Mouse (Mus musculus) C2C12 (cell line): ENCODE results near the gene Atxn7l2. TPM values are rescaled to one million over a fixed set of nuclear protein-coding genes. Genes with fewer than 3 reads are reported as not detected.

Source experiments
- H3K27me3 ChIP-seq: one replicate; pipeline ENCODE4 v1.6.1; 2011; ENCODE audit not compliant: control insufficient read depth, insufficient read depth, insufficient read length
- H3K36me3 ChIP-seq: one replicate; pipeline ENCODE4 v1.6.1; 2011; ENCODE audit not compliant: control insufficient read depth, insufficient read depth
- H3K4me3 ChIP-seq: one replicate; pipeline ENCODE4 v1.5.1; 2011; ENCODE audit warnings: mild to moderate bottlenecking, control low read depth; ENCODE audit not compliant: poor library complexity, insufficient read depth, severe bottlenecking
- H3K79me2 ChIP-seq: one replicate; pipeline ENCODE4 v1.6.1; 2011; ENCODE audit not compliant: control insufficient read depth, insufficient read depth
- H3K79me3 ChIP-seq: one replicate; pipeline ENCODE4 v1.6.1; 2011; ENCODE audit warnings: low read depth, control low read depth
- H3ac ChIP-seq: one replicate; pipeline ENCODE3; 2011; ENCODE audit warnings: low read depth; ENCODE audit not compliant: control insufficient read depth, insufficient read length
- CEBPB ChIP-seq: IDR thresholded peaks from one replicate; pipeline ENCODE4 v1.6.1; 2011; ENCODE audit warnings: low read depth, mild to moderate bottlenecking, control low read depth, moderate library complexity
- CTCF ChIP-seq: IDR thresholded peaks from one replicate; pipeline ENCODE4 v1.5.1; 2011; ENCODE audit not compliant: control insufficient read depth, insufficient read depth, insufficient read length
- FOSL1 ChIP-seq: IDR thresholded peaks from one replicate; pipeline ENCODE4 v1.8.0; 2011; ENCODE audit warnings: mild to moderate bottlenecking, low read length; ENCODE audit not compliant: poor library complexity, insufficient read depth, severe bottlenecking
- MAX ChIP-seq: IDR thresholded peaks from one replicate; pipeline ENCODE4 v1.6.1; 2011; ENCODE audit warnings: mild to moderate bottlenecking, control low read depth
- MYOD1 ChIP-seq: IDR thresholded peaks from one replicate; pipeline ENCODE4 v1.6.1; 2011; ENCODE audit warnings: low read depth; ENCODE audit not compliant: control insufficient read depth, insufficient read length
- MYOG ChIP-seq: IDR thresholded peaks from one replicate; pipeline ENCODE4 v1.6.1; 2011; ENCODE audit not compliant: control insufficient read depth, insufficient read length; ENCODE audit errors: extremely low read depth
- USF1 ChIP-seq: IDR thresholded peaks from one replicate; pipeline ENCODE4 v1.6.1; 2011; ENCODE audit warnings: low read depth, mild to moderate bottlenecking, control low read depth, moderate library complexity
- polyA plus RNA-seq: library from polyadenylated mRNA; unstranded; fragments of >200 nt; fragmentation: generic; extraction: Trizol; gene quantifications from one replicate; pipeline ENCODE4 v1.2.1, GENCODE M21; 2012; ENCODE audit warnings: missing spikeins

Gene Atxn7l2
- polyA plus RNA-seq, 1 experiment: 6.8 TPM

GRCm38 (mm10) chr3:108203621-108204325 is 7.0 kb downstream of the Atxn7l2 start:
- H3K79me3 ChIP-seq: peaks cover 8% of the 10 kb centered on the region
- peaks cover 31% of the 10 kb centered on the region for H3K36me3 ChIP-seq
- H3ac ChIP-seq: no peak overlapping the region
- TF ChIP-seq FOSL1: no peak
- TF ChIP-seq MAX: no peak
- TF ChIP-seq CTCF: peak; percentile 58
- H3K27me3 ChIP-seq: no peaks in the 10 kb centered on the region
- peaks cover 10% of the 10 kb centered on the region for H3K79me2 ChIP-seq
- H3K4me3 ChIP-seq: no peak overlapping the region

GRCm38 (mm10) chr3:108203212-108203611 is 7.5 kb downstream of the Atxn7l2 start:
- Histone ChIP-seq H3K79me2 (peaks cover 5% of the 10 kb centered on the region), H3K4me3 (no peak overlapping the region), H3ac (no peak overlapping the region), H3K27me3 (no peaks in the 10 kb centered on the region), H3K79me3 (peaks cover 7% of the 10 kb centered on the region), H3K36me3 (peaks cover 32% of the 10 kb centered on the region)
- TF ChIP-seq CTCF: no peak

- H3K36me3 ChIP-seq: peaks cover 32% of the 10 kb centered on the region
- peaks cover 6% of the 10 kb centered on the region for H3K79me3 ChIP-seq
- H3K27me3 ChIP-seq: no peaks in the 10 kb centered on the region
- no peak overlapping the region for H3ac ChIP-seq
- no peak overlapping the region for H3K4me3 ChIP-seq
- TF ChIP-seq FOSL1 (no peak), MYOD1 (no peak), MYOG (no peak), MAX (no peak), CEBPB (no peak), CTCF (no peak)
- no peaks in the 10 kb centered on the region for H3K79me2 ChIP-seq
Measured at GRCm38 (mm10) chr3:108202506-108202905, 8.2 kb downstream of the Atxn7l2 start.

- peak within 1 kb of the TSS; percentile 45 for H3K4me3 ChIP-seq
- TF ChIP-seq USF1 (no peak), CTCF (peak; percentile 84)
- peaks cover 27% of the 10 kb centered on the region for H3K36me3 ChIP-seq
Measured at GRCm38 (mm10) chr3:108200329-108201323, 10.1 kb downstream of the Atxn7l2 start, which contains the start of gene Cyb561d1. Gene Cyb561d1 (minus strand): TSS chr3:108201212.

GRCm38 (mm10) chr3:108199231-108199630 is 11.5 kb downstream of the Atxn7l2 start:
- TF ChIP-seq MAX (no peak), CTCF (no peak), USF1 (no peak), MYOD1 (no peak), MYOG (no peak), FOSL1 (no peak), CEBPB (no peak)
- Histone ChIP-seq H3ac (no peak overlapping the region), H3K79me3 (peaks cover 6% of the 10 kb centered on the region), H3K27me3 (no peaks in the 10 kb centered on the region), H3K36me3 (peaks cover 21% of the 10 kb centered on the region), H3K4me3 (no peak overlapping the region), H3K79me2 (no peaks in the 10 kb centered on the region)

More at GRCm38 (mm10) chr3:108200329-108201323, 10.1 kb downstream of the Atxn7l2 start, which contains the start of gene Cyb561d1:
- H3ac ChIP-seq: peak within 1 kb of the TSS; percentile 67
- no peaks in the 10 kb centered on the region for H3K79me2 ChIP-seq
- H3K79me3 ChIP-seq: peaks cover 6% of the 10 kb centered on the region
- no peaks in the 10 kb centered on the region for H3K27me3 ChIP-seq

GRCm38 (mm10) chr3:108197066-108197497 is 13.7 kb downstream of the Atxn7l2 start:
- H3K4me3 ChIP-seq: no peak overlapping the region
- TF ChIP-seq MYOG (no peak), CEBPB (no peak), USF1 (no peak), MYOD1 (no peak), FOSL1 (no peak), CTCF (no peak), MAX (no peak)
- no peak overlapping the region for H3ac ChIP-seq
- no peaks in the 10 kb centered on the region for H3K79me2 ChIP-seq
- peaks cover 6% of the 10 kb centered on the region for H3K36me3 ChIP-seq
- H3K27me3 ChIP-seq: no peaks in the 10 kb centered on the region
- H3K79me3 ChIP-seq: peaks cover 6% of the 10 kb centered on the region
